Mouse (Mus musculus): ENCODE results near the gene Awat1. TPM values are rescaled to one million over a fixed set of nuclear protein-coding genes. Genes with fewer than 3 reads are reported as not detected.

The Awat1 gene
- not detected in 2 replicates for polyA plus RNA-seq (2012; rRNA removed)

- DNase-seq (ENCODE audit: low read depth) = no peak
- TF ChIP-seq CTCF (IDR thresholded peaks at IDR 0.05; ENCODE audit: borderline replicate concordance, extremely low read depth, insufficient read depth, insufficient read length) = no peak
- TF ChIP-seq POLR2A (IDR thresholded peaks at IDR 0.05; ENCODE audit: borderline replicate concordance, extremely low read depth, insufficient read depth, insufficient read length, poor library complexity, severe bottlenecking) = no peak
Observed at GRCm38 (mm10) chrX:100571951-100572350, at the start of gene Awat1. TSS of gene Awat1 (plus strand) at chrX:100572251.

GRCm38 (mm10) chrX:100524471-100524870 is 47.6 kb upstream of the Awat1 start, which contains the start of gene Dgat2l6:
TSS of gene Dgat2l6 (plus strand) at chrX:100524838.
- TF ChIP-seq POLR2A (IDR thresholded peaks at IDR 0.05; ENCODE audit: borderline replicate concordance, extremely low read depth, insufficient read depth, insufficient read length, poor library complexity, severe bottlenecking) (no peak), CTCF (IDR thresholded peaks at IDR 0.05; ENCODE audit: borderline replicate concordance, extremely low read depth, insufficient read depth, insufficient read length) (no peak)

GRCm38 (mm10) chrX:100556026-100556425 is 16.0 kb upstream of the Awat1 start:
- DNase-seq (ENCODE audit: low read depth) = no peak
- TF ChIP-seq POLR2A (IDR thresholded peaks at IDR 0.05; ENCODE audit: borderline replicate concordance, extremely low read depth, insufficient read depth, insufficient read length, poor library complexity, severe bottlenecking) (no peak), CTCF (IDR thresholded peaks at IDR 0.05; ENCODE audit: borderline replicate concordance, extremely low read depth, insufficient read depth, insufficient read length) (no peak)

More at GRCm38 (mm10) chrX:100524471-100524870, 47.6 kb upstream of the Awat1 start, which contains the start of gene Dgat2l6:
- no peak for DNase-seq (ENCODE audit: low read depth)

GRCm38 (mm10) chrX:100565696-100566095 is 6.4 kb upstream of the Awat1 start:
- DNase-seq (ENCODE audit: low read depth) = no peak
- no peak for TF ChIP-seq POLR2A (IDR thresholded peaks at IDR 0.05; ENCODE audit: borderline replicate concordance, extremely low read depth, insufficient read depth, insufficient read length, poor library complexity, severe bottlenecking)
- no peak for TF ChIP-seq CTCF (IDR thresholded peaks at IDR 0.05; ENCODE audit: borderline replicate concordance, extremely low read depth, insufficient read depth, insufficient read length)

GRCm38 (mm10) chrX:100594791-100595190 is 22.7 kb downstream of the Awat1 start, which contains the start of gene P2ry4:
TSS of gene P2ry4 (minus strand) at chrX:100594869.
- TF ChIP-seq CTCF (IDR thresholded peaks at IDR 0.05; ENCODE audit: borderline replicate concordance, extremely low read depth, insufficient read depth, insufficient read length) = no peak
- no peak for TF ChIP-seq POLR2A (IDR thresholded peaks at IDR 0.05; ENCODE audit: borderline replicate concordance, extremely low read depth, insufficient read depth, insufficient read length, poor library complexity, severe bottlenecking)
- DNase-seq (ENCODE audit: low read depth) = no peak

- DNase-seq (ENCODE audit: low read depth) = peak; percentile 59
- TF ChIP-seq POLR2A (IDR thresholded peaks at IDR 0.05; ENCODE audit: borderline replicate concordance, extremely low read depth, insufficient read depth, insufficient read length, poor library complexity, severe bottlenecking) (no peak), CTCF (IDR thresholded peaks at IDR 0.05; ENCODE audit: borderline replicate concordance, extremely low read depth, insufficient read depth, insufficient read length) (peak; percentile 51; the same call in 1 of the 2 replicates)
Observed at GRCm38 (mm10) chrX:100597439-100597838, 25.4 kb downstream of the Awat1 start.

- no peak for DNase-seq (ENCODE audit: low read depth)
- TF ChIP-seq CTCF (IDR thresholded peaks at IDR 0.05; ENCODE audit: borderline replicate concordance, extremely low read depth, insufficient read depth, insufficient read length) (no peak), POLR2A (IDR thresholded peaks at IDR 0.05; ENCODE audit: borderline replicate concordance, extremely low read depth, insufficient read depth, insufficient read length, poor library complexity, severe bottlenecking) (no peak)
Observed at GRCm38 (mm10) chrX:100599755-100600154, 27.7 kb downstream of the Awat1 start.

GRCm38 (mm10) chrX:100605314-100605713 is 33.3 kb downstream of the Awat1 start, which contains the start of gene Arr3:
TSS of gene Arr3 (plus strand) at chrX:100605497.
- DNase-seq (ENCODE audit: low read depth) = no peak
- no peak for TF ChIP-seq POLR2A (IDR thresholded peaks at IDR 0.05; ENCODE audit: borderline replicate concordance, extremely low read depth, insufficient read depth, insufficient read length, poor library complexity, severe bottlenecking)
- TF ChIP-seq CTCF (IDR thresholded peaks at IDR 0.05; ENCODE audit: borderline replicate concordance, extremely low read depth, insufficient read depth, insufficient read length) = no peak

- TF ChIP-seq POLR2A (IDR thresholded peaks at IDR 0.05; ENCODE audit: borderline replicate concordance, extremely low read depth, insufficient read depth, insufficient read length, poor library complexity, severe bottlenecking) = no peak
- no peak for TF ChIP-seq CTCF (IDR thresholded peaks at IDR 0.05; ENCODE audit: borderline replicate concordance, extremely low read depth, insufficient read depth, insufficient read length)
- DNase-seq (ENCODE audit: low read depth) = no peak
Observed at GRCm38 (mm10) chrX:100618488-100618887, 46.4 kb downstream of the Awat1 start.

- peak; percentile 30 for DNase-seq (ENCODE audit: low read depth)
- TF ChIP-seq POLR2A (IDR thresholded peaks at IDR 0.05; ENCODE audit: borderline replicate concordance, extremely low read depth, insufficient read depth, insufficient read length, poor library complexity, severe bottlenecking) (no peak), CTCF (IDR thresholded peaks at IDR 0.05; ENCODE audit: borderline replicate concordance, extremely low read depth, insufficient read depth, insufficient read length) (no peak)
Observed at GRCm38 (mm10) chrX:100621366-100621765, 49.3 kb downstream of the Awat1 start.

- no peak for DNase-seq (ENCODE audit: low read depth)
- TF ChIP-seq CTCF (IDR thresholded peaks at IDR 0.05; ENCODE audit: borderline replicate concordance, extremely low read depth, insufficient read depth, insufficient read length) = no peak
- no peak for TF ChIP-seq POLR2A (IDR thresholded peaks at IDR 0.05; ENCODE audit: borderline replicate concordance, extremely low read depth, insufficient read depth, insufficient read length, poor library complexity, severe bottlenecking)
Observed at GRCm38 (mm10) chrX:100624242-100624641, 52.2 kb downstream of the Awat1 start.

GRCm38 (mm10) chrX:100625146-100625545 is 53.1 kb downstream of the Awat1 start:
- peak; percentile 1 for DNase-seq (ENCODE audit: low read depth)
- TF ChIP-seq POLR2A (IDR thresholded peaks at IDR 0.05; ENCODE audit: borderline replicate concordance, extremely low read depth, insufficient read depth, insufficient read length, poor library complexity, severe bottlenecking) (no peak), CTCF (IDR thresholded peaks at IDR 0.05; ENCODE audit: borderline replicate concordance, extremely low read depth, insufficient read depth, insufficient read length) (no peak)
